Mouse (Mus musculus): ENCODE measurements around the gene Mrpl43.
"Not testable (repeated sequence)": the region's sequence is repeated elsewhere in the genome, so short reads cannot be mapped to it uniquely, and the experiment has no call there.

Gene Mrpl43

GRCm38 (mm10) chr19:45005957-45006712 lies at the start of gene Mrpl43:
Mrpl43 (minus strand) TSS chr19:45006442.
- DNase-seq = peak; percentile 98

GRCm38 (mm10) chr19:45054892-45055690 lies 48.8 kb upstream of the Mrpl43 start:
- no peak for DNase-seq

- DNase-seq = no peak
Observed at GRCm38 (mm10) chr19:45053451-45053850, 47.2 kb upstream of the Mrpl43 start.

- no peak for DNase-seq
Observed at GRCm38 (mm10) chr19:45049523-45049922, 43.3 kb upstream of the Mrpl43 start.

- no peak for DNase-seq
Observed at GRCm38 (mm10) chr19:45048644-45049365, 42.6 kb upstream of the Mrpl43 start.

GRCm38 (mm10) chr19:45047935-45048643 lies 41.8 kb upstream of the Mrpl43 start:
- DNase-seq = no peak

GRCm38 (mm10) chr19:45047417-45047934 lies 41.2 kb upstream of the Mrpl43 start, which contains the start of gene Sfxn3:
Sfxn3 (plus strand) TSS chr19:45047503.
- peak; percentile 91 for DNase-seq

GRCm38 (mm10) chr19:45046523-45047321 lies 40.5 kb upstream of the Mrpl43 start:
- peak; percentile 88 for DNase-seq

GRCm38 (mm10) chr19:45045651-45046050 lies 39.4 kb upstream of the Mrpl43 start, which contains the start of gene Pdzd7:
Pdzd7 (minus strand) TSS chr19:45045717.
- no peak for DNase-seq

GRCm38 (mm10) chr19:45045236-45045635 lies 39.0 kb upstream of the Mrpl43 start:
- DNase-seq = no peak

GRCm38 (mm10) chr19:45044389-45044927 lies 38.2 kb upstream of the Mrpl43 start:
- DNase-seq = no peak

- DNase-seq = no peak
Observed at GRCm38 (mm10) chr19:45040214-45040613, 34.0 kb upstream of the Mrpl43 start.

- DNase-seq = not testable (repeated sequence)
Observed at GRCm38 (mm10) chr19:45038198-45038597, 32.0 kb upstream of the Mrpl43 start.

GRCm38 (mm10) chr19:45036867-45037266 lies 30.6 kb upstream of the Mrpl43 start:
- DNase-seq = peak; percentile 47

GRCm38 (mm10) chr19:45032570-45033332 lies 26.5 kb upstream of the Mrpl43 start:
- no peak for DNase-seq

GRCm38 (mm10) chr19:45031780-45032179 lies 25.5 kb upstream of the Mrpl43 start:
- peak; percentile 83 for DNase-seq

GRCm38 (mm10) chr19:45030746-45031693 lies 24.8 kb upstream of the Mrpl43 start:
- peak; percentile 82 for DNase-seq

GRCm38 (mm10) chr19:45030111-45030510 lies 23.9 kb upstream of the Mrpl43 start:
- DNase-seq = peak; percentile 78

- DNase-seq = no peak
Observed at GRCm38 (mm10) chr19:45029571-45029970, 23.3 kb upstream of the Mrpl43 start.
